Mouse (Mus musculus) CH12.LX (cell line): Measurements from ENCODE around the gene Coro2b. TPM values are rescaled to one million over a fixed set of nuclear protein-coding genes. Genes with fewer than 3 reads are reported as not detected.
A peak's percentile ranks its signal among the peaks of the same experiment; 100 is the strongest.

Source experiments
- DNase-seq: peaks from one replicate; pipeline ENCODE4 v3.0.0-alpha.2; 2013; ENCODE audit errors: extremely low read depth
- H3K27ac ChIP-seq: 2 replicates; pipeline ENCODE4 v1.5.1; 2012; ENCODE audit warnings: low read depth, mild to moderate bottlenecking, control low read depth, moderate library complexity; ENCODE audit not compliant: insufficient read depth
- H3K27me3 ChIP-seq: replicated peaks from 2 replicates; pipeline ENCODE3; 2012; ENCODE audit warnings: inconsistent platforms
- H3K36me3 ChIP-seq, 2 experiments: replicated peaks in 1 of 2; 2 replicates each; pipeline versions ENCODE3 to v1.6.1; 2012; ENCODE audit warnings: inconsistent platforms in 1 of 2, low read length in 1 of 2, mild to moderate bottlenecking in 1 of 2, mixed read lengths in 1 of 2, moderate library complexity in 1 of 2; ENCODE audit not compliant: control insufficient read depth in 1 of 2, insufficient read depth in 1 of 2
- H3K4me1 ChIP-seq, 2 experiments: 2 replicates each; pipeline ENCODE4 v1.6.1; 2012; ENCODE audit warnings: inconsistent platforms in 1 of 2, moderate library complexity in 1 of 2; ENCODE audit not compliant: insufficient read depth in 2 of 2, control insufficient read depth in 1 of 2
- H3K4me2 ChIP-seq: 2 replicates; pipeline ENCODE4 v1.6.1; 2012; ENCODE audit warnings: low read depth, mild to moderate bottlenecking, control low read depth; ENCODE audit not compliant: poor library complexity, insufficient read depth, severe bottlenecking
- H3K4me3 ChIP-seq, 3 experiments: fragments of 150-350 bp in 1 of 3; sonication (generic) in 1 of 3; replicated peaks in 1 of 3; 2 replicates each; pipeline versions ENCODE3 to v1.5.1; 2011 to 2012; ENCODE audit warnings: low read depth in 2 of 3, low read length in 2 of 3, mild to moderate bottlenecking in 2 of 3, moderate library complexity in 2 of 3, control low read depth in 1 of 3, improper control_type of control experiment in 1 of 3, inconsistent platforms in 1 of 3, mixed read lengths in 1 of 3; ENCODE audit not compliant: poor library complexity in 1 of 3
- H3K79me2 ChIP-seq: replicated peaks from 2 replicates; pipeline ENCODE4 v1.6.1; 2012; ENCODE audit warnings: mild to moderate bottlenecking, moderate library complexity; ENCODE audit not compliant: control insufficient read depth, poor library complexity, insufficient read depth, severe bottlenecking; ENCODE audit errors: extremely low read depth
- H3K9ac ChIP-seq: 2 replicates; pipeline ENCODE4 v1.6.1; 2012; ENCODE audit warnings: low read depth, mild to moderate bottlenecking, control low read depth, moderate library complexity; ENCODE audit not compliant: insufficient read depth
- H3K9me3 ChIP-seq: replicated peaks from 2 replicates; pipeline ENCODE3; 2012; ENCODE audit warnings: low read length, inconsistent platforms, mixed read lengths
- BHLHE40 ChIP-seq: IDR thresholded peaks from 2 replicates; pipeline ENCODE4 v1.6.1; 2011; ENCODE audit warnings: mild to moderate bottlenecking, low read depth, low read length, improper control_type of control experiment
- CHD2 ChIP-seq: IDR thresholded peaks from 2 replicates; pipeline ENCODE4 v1.6.1; 2011; ENCODE audit warnings: low read length, improper control_type of control experiment
- CTCF ChIP-seq, 2 experiments: IDR thresholded peaks in 1 of 2; conservative IDR thresholded peaks in 1 of 2; 2 replicates each; pipeline ENCODE4 v1.5.1; 2011 to 2012; ENCODE audit warnings: low read depth in 2 of 2, low read length in 2 of 2, improper control_type of control experiment in 1 of 2, inconsistent platforms in 1 of 2, mild to moderate bottlenecking in 1 of 2, moderate library complexity in 1 of 2
- E2F4 ChIP-seq: IDR thresholded peaks from 2 replicates; pipeline ENCODE4 v1.6.1; 2011; ENCODE audit warnings: low read depth, low read length, improper control_type of control experiment; ENCODE audit not compliant: insufficient replicate concordance
- ELF1 ChIP-seq: IDR thresholded peaks from 2 replicates; pipeline ENCODE4 v1.6.1; 2014; ENCODE audit warnings: low read depth, mild to moderate bottlenecking, inconsistent platforms, low read length, improper control_type of control experiment
- GABPA ChIP-seq: IDR thresholded peaks from 2 replicates; pipeline ENCODE4 v1.6.1; 2012; ENCODE audit warnings: low read depth, low read length, improper control_type of control experiment, inconsistent platforms; ENCODE audit not compliant: insufficient replicate concordance
- HCFC1 ChIP-seq: IDR thresholded peaks from 2 replicates; pipeline ENCODE4 v1.6.1; 2012; ENCODE audit warnings: low read depth, mild to moderate bottlenecking, inconsistent platforms, low read length, improper control_type of control experiment
- IRF4 ChIP-seq: IDR thresholded peaks from 2 replicates; pipeline ENCODE4 v1.6.1; 2014; ENCODE audit warnings: low read depth, mild to moderate bottlenecking, inconsistent platforms, low read length, improper control_type of control experiment
- JUN ChIP-seq: IDR thresholded peaks from 2 replicates; pipeline ENCODE4 v1.6.1; 2011; ENCODE audit warnings: low read depth, mild to moderate bottlenecking, low read length, improper control_type of control experiment, moderate library complexity; ENCODE audit not compliant: insufficient read depth
- JUND ChIP-seq: conservative IDR thresholded peaks from 2 replicates; pipeline ENCODE4 v1.6.1; 2011; ENCODE audit warnings: low read depth, low read length, improper control_type of control experiment
- KAT2A ChIP-seq: IDR thresholded peaks from 2 replicates; pipeline ENCODE4 v1.6.1; 2012; ENCODE audit warnings: low read length, improper control_type of control experiment, inconsistent platforms; ENCODE audit not compliant: insufficient replicate concordance
- MAFK ChIP-seq: IDR thresholded peaks from 2 replicates; pipeline ENCODE4 v1.6.1; 2011; ENCODE audit warnings: low read length, improper control_type of control experiment; ENCODE audit not compliant: insufficient replicate concordance
- MAX ChIP-seq: IDR thresholded peaks from 2 replicates; pipeline ENCODE4 v1.6.1; 2011; ENCODE audit warnings: low read length, improper control_type of control experiment
- MAZ ChIP-seq: IDR thresholded peaks from 2 replicates; pipeline ENCODE4 v1.6.1; 2012; ENCODE audit warnings: low read depth, mild to moderate bottlenecking, inconsistent platforms, low read length, improper control_type of control experiment, moderate library complexity
- MEF2A ChIP-seq: IDR thresholded peaks from 2 replicates; pipeline ENCODE4 v1.6.1; 2014; ENCODE audit warnings: low read depth, mild to moderate bottlenecking, inconsistent platforms, low read length, improper control_type of control experiment, borderline replicate concordance
- MXI1 ChIP-seq: IDR thresholded peaks from 2 replicates; pipeline ENCODE4 v1.6.1; 2011; ENCODE audit warnings: mild to moderate bottlenecking, low read depth, low read length, improper control_type of control experiment
- MYC ChIP-seq: IDR thresholded peaks from 2 replicates; pipeline ENCODE4 v1.6.1; 2011; ENCODE audit warnings: low read depth, mild to moderate bottlenecking, improper control_type of control experiment, low read length
- NELFE ChIP-seq: IDR thresholded peaks from 2 replicates; pipeline ENCODE4 v1.6.1; 2011; ENCODE audit warnings: low read depth, low read length, improper control_type of control experiment
- POLR2A ChIP-seq: IDR thresholded peaks from 2 replicates; pipeline ENCODE4 v1.6.1; 2011; ENCODE audit warnings: low read depth, mild to moderate bottlenecking, improper control_type of control experiment, low read length
- POLR2AphosphoS2 ChIP-seq: IDR thresholded peaks from 2 replicates; pipeline ENCODE4 v1.6.1; 2011; ENCODE audit warnings: low read depth, low read length, improper control_type of control experiment
- RAD21 ChIP-seq: IDR thresholded peaks from 2 replicates; pipeline ENCODE4 v1.6.1; 2011; ENCODE audit warnings: low read depth, mild to moderate bottlenecking, low read length, improper control_type of control experiment, moderate library complexity
- RCOR1 ChIP-seq: conservative IDR thresholded peaks from 2 replicates; pipeline ENCODE4 v1.6.1; 2012; ENCODE audit warnings: low read depth, mild to moderate bottlenecking, inconsistent platforms, low read length, improper control_type of control experiment
- SIN3A ChIP-seq: IDR thresholded peaks from 2 replicates; pipeline ENCODE4 v1.6.1; 2012; ENCODE audit warnings: low read length, improper control_type of control experiment, inconsistent platforms
- SMC3 ChIP-seq: IDR thresholded peaks from 2 replicates; pipeline ENCODE4 v1.6.1; 2011; ENCODE audit warnings: low read depth, low read length, improper control_type of control experiment
- TBP ChIP-seq: conservative IDR thresholded peaks from 2 replicates; pipeline ENCODE4 v1.6.1; 2011; ENCODE audit warnings: low read depth, low read length, improper control_type of control experiment
- TCF12 ChIP-seq: IDR thresholded peaks from 2 replicates; pipeline ENCODE4 v1.6.1; 2014; ENCODE audit warnings: low read depth, mild to moderate bottlenecking, inconsistent platforms, low read length, improper control_type of control experiment
- UBTF ChIP-seq: IDR thresholded peaks from 2 replicates; pipeline ENCODE4 v1.6.1; 2012; ENCODE audit warnings: low read depth, mild to moderate bottlenecking, inconsistent platforms, low read length, improper control_type of control experiment, moderate library complexity
- USF1 ChIP-seq: IDR thresholded peaks from 2 replicates; pipeline ENCODE4 v1.6.1; 2014; ENCODE audit warnings: low read depth, mild to moderate bottlenecking, inconsistent platforms, low read length, improper control_type of control experiment
- USF2 ChIP-seq: conservative IDR thresholded peaks from 2 replicates; pipeline ENCODE4 v1.6.1; 2011; ENCODE audit warnings: low read depth, low read length, improper control_type of control experiment
- ZC3H11A ChIP-seq: IDR thresholded peaks from 2 replicates; pipeline ENCODE4 v1.6.1; 2012; ENCODE audit warnings: low read depth, mild to moderate bottlenecking, inconsistent platforms, low read length, improper control_type of control experiment
- ZKSCAN1 ChIP-seq: IDR thresholded peaks from 2 replicates; pipeline ENCODE4 v1.6.1; 2012; ENCODE audit warnings: low read depth, inconsistent platforms, low read length, improper control_type of control experiment, borderline replicate concordance
- ZMIZ1 ChIP-seq: IDR thresholded peaks from 2 replicates; pipeline ENCODE4 v1.6.1; 2012; ENCODE audit warnings: low read depth, mild to moderate bottlenecking, inconsistent platforms, low read length, improper control_type of control experiment
- ZNF384 ChIP-seq: IDR thresholded peaks from 2 replicates; pipeline ENCODE4 v1.6.1; 2012; ENCODE audit warnings: low read depth, low read length, improper control_type of control experiment, inconsistent platforms
- dilution Hi-C: fragments of 300-500 bp; cut with MboI; formaldehyde crosslinking; loops from 2 replicates; pipeline ENCODE4 v1.14.3; 2020; ENCODE audit warnings: low sequenced_read_pairs; ENCODE audit not compliant: extremely low pct_unique_long_range_greater_than_20kb, extremely low pct_ligation_motif_present
- in situ Hi-C: fragments of 300-500 bp; cut with MboI; formaldehyde crosslinking; loops from 3 replicates; pipeline ENCODE4 v1.14.3; 2019; ENCODE audit warnings: low sequenced_read_pairs, low pct_ligation_motif_present, low pct_unique_long_range_greater_than_20kb, mixed read lengths
- polyA plus RNA-seq: library from polyadenylated mRNA; unstranded; fragments of >175 nt; gene quantifications from 2 replicates; pipeline ENCODE4 v1.2.1, GENCODE M21; 2012; ENCODE audit warnings: low read depth; ENCODE audit not compliant: insufficient read length
- total RNA-seq, 2 experiments: library from RNA; depleted of rRNA; stranded (reverse); fragments of 300-350 nt in 1 of 2; fragments of >200 nt in 1 of 2; gene quantifications; 2 replicates each; pipeline ENCODE4 v1.2.3; 2012 to 2014

Coro2b gene
- total and polyA plus RNA-seq, 3 experiments, result 0.77 to 3.2 (median 0.85) TPM

- TF ChIP-seq RAD21 (peak; percentile 82), MAFK (no peak), POLR2AphosphoS2 (no peak), ELF1 (peak; percentile 34; the same call in 1 of the 2 replicates), CTCF (conservative IDR thresholded peaks at IDR 0.05 in 1 of 2, IDR thresholded peaks at IDR 0.05 in 1 of 2; ENCODE audit: low read depth in 2 of 2, low read length in 2 of 2) (peak; percentile 53 to 86; a peak in 3 of 4 replicates), MYC (no peak), USF2 (no peak), ZC3H11A (peak; percentile 59), TBP (no peak), MXI1 (no peak; the same call in 1 of the 2 replicates), TCF12 (0 out of 2 replicates have a peak, but pooled peaks have one; percentile 27), E2F4 (no peak), POLR2A (no peak; the same call in 1 of the 2 replicates), BHLHE40 (0 out of 2 replicates have a peak, but pooled peaks have one; percentile 5), KAT2A (no peak), ZKSCAN1 (no peak), ZNF384 (no peak), RCOR1 (no peak), IRF4 (0 out of 2 replicates have a peak, but pooled peaks have one; percentile 38)
Measured at GRCm38 (mm10) chr9:62373222-62374123, 163.4 kb downstream of the Coro2b start (continued).

- Histone ChIP-seq H3K9me3 (no peaks in the 10 kb centered on the region), H3K36me3 (peaks cover 42 to 67% of the 10 kb centered on the region in 2 experiments), H3K4me2 (peak overlapping the region; percentile 90), H3K4me3 (peak overlapping the region in 1 of 3 experiments; percentile 48), H3K27me3 (no peaks in the 10 kb centered on the region), H3K27ac (peak overlapping the region; percentile 100), H3K9ac (peak overlapping the region; percentile 69), H3K79me2 (peaks cover 73% of the 10 kb centered on the region), H3K4me1 (peaks cover 38 to 93% of the 10 kb centered on the region in 2 experiments)
- in situ Hi-C loops, result no loop called here
- dilution Hi-C loops, result no loop called here
- peak; percentile 89 for DNase-seq
- TF ChIP-seq USF1 (no peak), UBTF (peak; percentile 46; the same call in 1 of the 2 replicates), MAFK (peak; percentile 82), CTCF (conservative IDR thresholded peaks at IDR 0.05 in 1 of 2, IDR thresholded peaks at IDR 0.05 in 1 of 2; ENCODE audit: low read depth in 2 of 2, low read length in 2 of 2) (no peak), GABPA (no peak), SIN3A (peak; percentile 83), E2F4 (no peak), RCOR1 (peak; percentile 76), MAZ (0 out of 2 replicates have a peak, but pooled peaks have one; percentile 56), ZMIZ1 (no peak), CHD2 (peak; percentile 75), JUN (peak; percentile 94), JUND (peak; percentile 87), USF2 (no peak), KAT2A (0 out of 2 replicates have a peak, but pooled peaks have one; percentile 57), NELFE (no peak), SMC3 (no peak), TCF12 (peak; percentile 98), MEF2A (peak; percentile 98), MXI1 (no peak), MAX (no peak), ELF1 (peak; percentile 50; the same call in 1 of the 2 replicates), HCFC1 (no peak), ZC3H11A (no peak), ZNF384 (no peak)
Measured at GRCm38 (mm10) chr9:62372556-62373221, 164.2 kb downstream of the Coro2b start.
